Mouse (Mus musculus) MEL (cell line): ENCODE results near the gene Caskin1. TPM values are rescaled to one million over a fixed set of nuclear protein-coding genes. Genes with fewer than 3 reads are reported as not detected.

ENCODE experiments used
- DNase-seq: peaks from one replicate; pipeline ENCODE4 v3.0.0; 2011; ENCODE audit warnings: low read depth, low spot score
- H3K27ac ChIP-seq: 2 replicates; pipeline ENCODE4 v1.5.1; 2012; ENCODE audit warnings: low read depth, mild to moderate bottlenecking, control low read depth, low read length, moderate library complexity; ENCODE audit not compliant: control insufficient read depth
- H3K27me3 ChIP-seq, 2 experiments: fragments of 150-350 bp in 1 of 2; sonication (generic) in 1 of 2; 2 replicates each; pipeline ENCODE4 v1.6.1; 2012; ENCODE audit warnings: low read length in 2 of 2, mild to moderate bottlenecking in 2 of 2, improper control_type of control experiment in 1 of 2, moderate library complexity in 1 of 2; ENCODE audit not compliant: insufficient read depth in 2 of 2, control insufficient read depth in 1 of 2
- H3K36me3 ChIP-seq, 2 experiments: 2 replicates each; pipeline ENCODE4 v1.6.1; 2012 to 2014; ENCODE audit warnings: low read length in 2 of 2, improper control_type of control experiment in 1 of 2, inconsistent platforms in 1 of 2, mild to moderate bottlenecking in 1 of 2; ENCODE audit not compliant: insufficient read depth in 2 of 2, control insufficient read depth in 1 of 2
- H3K4me1 ChIP-seq, 2 experiments: fragments of 150-350 bp in 1 of 2; sonication (generic) in 1 of 2; 2 replicates each; pipeline ENCODE4 v1.6.1; 2012; ENCODE audit warnings: low read length in 2 of 2, improper control_type of control experiment in 1 of 2, mild to moderate bottlenecking in 1 of 2; ENCODE audit not compliant: insufficient read depth in 2 of 2, control insufficient read depth in 1 of 2
- H3K4me3 ChIP-seq, 2 experiments: fragments of 150-350 bp in 1 of 2; sonication (generic) in 1 of 2; 2 replicates each; pipeline ENCODE4 v1.5.1; 2012; ENCODE audit warnings: low read depth in 2 of 2, low read length in 2 of 2, mild to moderate bottlenecking in 2 of 2, moderate library complexity in 2 of 2, control low read depth in 1 of 2, improper control_type of control experiment in 1 of 2; ENCODE audit not compliant: control insufficient read depth in 1 of 2, insufficient read depth in 1 of 2
- H3K79me2 ChIP-seq: 2 replicates; pipeline ENCODE4 v1.6.1; 2012; ENCODE audit warnings: mild to moderate bottlenecking, low read length, moderate library complexity; ENCODE audit not compliant: control insufficient read depth, poor library complexity, insufficient read depth
- H3K9ac ChIP-seq: 2 replicates; pipeline ENCODE4 v1.6.1; 2012; ENCODE audit warnings: low read depth, mild to moderate bottlenecking, control low read depth, low read length, moderate library complexity; ENCODE audit not compliant: control insufficient read depth, poor library complexity, severe bottlenecking
- H3K9me3 ChIP-seq: fragments of 150-350 bp; sonication (generic); replicated peaks from 2 replicates; pipeline ENCODE4 v1.6.1; 2012; ENCODE audit warnings: mild to moderate bottlenecking, low read length, improper control_type of control experiment, moderate library complexity; ENCODE audit not compliant: insufficient read depth
- CHD1 ChIP-seq: IDR thresholded peaks from 2 replicates; pipeline ENCODE4 v1.6.1; 2012; ENCODE audit warnings: low read depth, mild to moderate bottlenecking, inconsistent platforms, low read length, improper control_type of control experiment
- E2F4 ChIP-seq: IDR thresholded peaks from 2 replicates; pipeline ENCODE4 v1.6.1; 2011; ENCODE audit warnings: low read depth, low read length, improper control_type of control experiment, borderline replicate concordance
- ELF1 ChIP-seq: IDR thresholded peaks from 2 replicates; pipeline ENCODE4 v1.6.1; 2014; ENCODE audit warnings: low read depth, mild to moderate bottlenecking, inconsistent platforms, low read length, improper control_type of control experiment, moderate library complexity
- EP300 ChIP-seq, 2 experiments: IDR thresholded peaks; 2 replicates each; pipeline ENCODE4 v1.6.1; 2011; ENCODE audit warnings: improper control_type of control experiment in 2 of 2, low read length in 2 of 2, low read depth in 1 of 2, mild to moderate bottlenecking in 1 of 2
- ETS1 ChIP-seq: IDR thresholded peaks from 2 replicates; pipeline ENCODE4 v1.6.1; 2012; ENCODE audit warnings: low read depth, mild to moderate bottlenecking, inconsistent platforms, low read length, improper control_type of control experiment, moderate library complexity
- GABPA ChIP-seq: IDR thresholded peaks from 2 replicates; pipeline ENCODE4 v1.6.1; 2012; ENCODE audit warnings: low read depth, mild to moderate bottlenecking, inconsistent platforms, low read length, improper control_type of control experiment, moderate library complexity
- GATA1 ChIP-seq: IDR thresholded peaks from 2 replicates; pipeline ENCODE4 v1.6.1; 2011; ENCODE audit warnings: low read depth, low read length, improper control_type of control experiment
- HCFC1 ChIP-seq: IDR thresholded peaks from 2 replicates; pipeline ENCODE4 v1.6.1; 2012; ENCODE audit warnings: low read depth, mild to moderate bottlenecking, inconsistent platforms, low read length, improper control_type of control experiment, moderate library complexity
- JUND ChIP-seq: IDR thresholded peaks from 2 replicates; pipeline ENCODE4 v1.6.1; 2011; ENCODE audit warnings: low read depth, mild to moderate bottlenecking, improper control_type of control experiment, low read length
- KAT2A ChIP-seq: conservative IDR thresholded peaks from 2 replicates; pipeline ENCODE4 v1.6.1; 2012; ENCODE audit warnings: low read depth, low read length, improper control_type of control experiment, inconsistent platforms
- MAFK ChIP-seq: IDR thresholded peaks from 2 replicates; pipeline ENCODE4 v1.6.1; 2011; ENCODE audit warnings: low read depth, mild to moderate bottlenecking, low read length, improper control_type of control experiment, borderline replicate concordance
- MAX ChIP-seq: IDR thresholded peaks from 2 replicates; pipeline ENCODE4 v1.6.1; 2011; ENCODE audit warnings: low read length, improper control_type of control experiment
- MXI1 ChIP-seq: IDR thresholded peaks from 2 replicates; pipeline ENCODE4 v1.6.1; 2011; ENCODE audit warnings: mild to moderate bottlenecking, low read depth, low read length, improper control_type of control experiment
- MYC ChIP-seq: IDR thresholded peaks from 2 replicates; pipeline ENCODE4 v1.6.1; 2011; ENCODE audit warnings: low read depth, mild to moderate bottlenecking, low read length, improper control_type of control experiment, moderate library complexity
- POLR2A ChIP-seq, 2 experiments: IDR thresholded peaks; 2 replicates each; pipeline ENCODE4 v1.6.1; 2011 to 2012; ENCODE audit warnings: low read length in 2 of 2, mild to moderate bottlenecking in 2 of 2, control low read depth in 1 of 2, improper control_type of control experiment in 1 of 2, low read depth in 1 of 2, moderate library complexity in 1 of 2; ENCODE audit not compliant: control insufficient read depth in 1 of 2, insufficient read depth in 1 of 2, poor library complexity in 1 of 2
- SMC3 ChIP-seq: IDR thresholded peaks from 2 replicates; pipeline ENCODE4 v1.6.1; 2011; ENCODE audit warnings: low read depth, low read length, improper control_type of control experiment
- TBP ChIP-seq: IDR thresholded peaks from 2 replicates; pipeline ENCODE4 v1.8.0; 2011; ENCODE audit warnings: low read depth, low read length, improper control_type of control experiment
- USF1 ChIP-seq: IDR thresholded peaks from 2 replicates; pipeline ENCODE4 v1.6.1; 2014; ENCODE audit warnings: low read depth, mild to moderate bottlenecking, inconsistent platforms, low read length, improper control_type of control experiment, moderate library complexity
- ZC3H11A ChIP-seq: IDR thresholded peaks from 2 replicates; pipeline ENCODE4 v1.6.1; 2012; ENCODE audit warnings: low read depth, mild to moderate bottlenecking, inconsistent platforms, low read length, improper control_type of control experiment
- ZKSCAN1 ChIP-seq: IDR thresholded peaks from 2 replicates; pipeline ENCODE4 v1.6.1; 2012; ENCODE audit warnings: low read depth, mild to moderate bottlenecking, inconsistent platforms, low read length, improper control_type of control experiment, moderate library complexity
- ZMIZ1 ChIP-seq: IDR thresholded peaks from 2 replicates; pipeline ENCODE4 v1.6.1; 2012; ENCODE audit warnings: low read depth, mild to moderate bottlenecking, inconsistent platforms, low read length, improper control_type of control experiment, moderate library complexity
- polyA plus RNA-seq, 2 experiments: library from polyadenylated mRNA; stranded (reverse) in 1 of 2; unstranded in 1 of 2; fragments of >175 nt in 1 of 2; fragments of >200 nt in 1 of 2; gene quantifications; 2 replicates each; pipeline versions ENCODE4 v1.2.1 to v1.2.4; 2012; ENCODE audit warnings: low replicate concordance in 2 of 2, low read depth in 1 of 2; ENCODE audit not compliant: insufficient read length in 2 of 2, insufficient read depth in 1 of 2, missing spikeins in 1 of 2
- total RNA-seq: library from RNA; depleted of rRNA; stranded (reverse); fragments of 300-350 nt; gene quantifications from 2 replicates; pipeline ENCODE4 v1.2.3, GENCODE M21; 2012

Caskin1 gene
- total and polyA plus RNA-seq, 3 experiments, result 0.04 to 0.38 TPM; not detected in 1

DNA sequence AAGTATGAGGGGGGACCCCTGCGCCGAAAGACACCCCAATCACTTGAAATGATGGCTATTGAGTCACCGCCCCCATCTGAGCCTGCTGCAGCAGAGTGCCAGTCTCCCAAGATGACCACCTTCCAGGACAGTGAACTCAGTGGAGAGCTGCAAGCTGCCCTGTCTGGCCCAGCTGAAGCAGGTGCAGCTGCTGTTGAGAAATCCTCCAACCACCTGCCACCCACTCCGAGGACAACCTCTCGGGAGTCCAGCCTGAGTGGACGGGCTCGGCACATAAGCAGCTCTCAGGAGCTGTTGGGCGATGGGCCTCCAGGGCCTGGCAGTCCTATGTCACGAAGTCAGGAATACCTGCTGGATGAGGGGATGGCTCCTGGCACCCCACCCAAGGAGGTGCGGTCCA is 15.7 kb downstream of the Caskin1 start:
- H3K36me3 ChIP-seq, result no peaks in the 10 kb centered on the region
- no peak for DNase-seq
- no peak overlapping the region for H3K27ac ChIP-seq
- no peak overlapping the region for H3K9ac ChIP-seq
- no peaks in the 10 kb centered on the region for H3K79me2 ChIP-seq
- no peaks in the 10 kb centered on the region for H3K9me3 ChIP-seq
- no peaks in the 10 kb centered on the region for H3K27me3 ChIP-seq
- H3K4me3 ChIP-seq, result no peak overlapping the region
- no peaks in the 10 kb centered on the region for H3K4me1 ChIP-seq
- TF ChIP-seq GABPA (no peak), ETS1 (no peak), E2F4 (no peak), ZC3H11A (no peak), ZKSCAN1 (no peak), ZMIZ1 (no peak), GATA1 (no peak), MYC (no peak), SMC3 (no peak), TBP (no peak), MAFK (no peak), POLR2A (IDR thresholded peaks at IDR 0.05; ENCODE audit: control insufficient read depth in 1 of 2, insufficient read depth in 1 of 2, low read depth in 1 of 2, low read length in 2 of 2, poor library complexity in 1 of 2) (no peak), MAX (no peak), USF1 (no peak), MXI1 (no peak), CHD1 (no peak), JUND (no peak), KAT2A (no peak), HCFC1 (no peak), ELF1 (no peak)

DNA sequence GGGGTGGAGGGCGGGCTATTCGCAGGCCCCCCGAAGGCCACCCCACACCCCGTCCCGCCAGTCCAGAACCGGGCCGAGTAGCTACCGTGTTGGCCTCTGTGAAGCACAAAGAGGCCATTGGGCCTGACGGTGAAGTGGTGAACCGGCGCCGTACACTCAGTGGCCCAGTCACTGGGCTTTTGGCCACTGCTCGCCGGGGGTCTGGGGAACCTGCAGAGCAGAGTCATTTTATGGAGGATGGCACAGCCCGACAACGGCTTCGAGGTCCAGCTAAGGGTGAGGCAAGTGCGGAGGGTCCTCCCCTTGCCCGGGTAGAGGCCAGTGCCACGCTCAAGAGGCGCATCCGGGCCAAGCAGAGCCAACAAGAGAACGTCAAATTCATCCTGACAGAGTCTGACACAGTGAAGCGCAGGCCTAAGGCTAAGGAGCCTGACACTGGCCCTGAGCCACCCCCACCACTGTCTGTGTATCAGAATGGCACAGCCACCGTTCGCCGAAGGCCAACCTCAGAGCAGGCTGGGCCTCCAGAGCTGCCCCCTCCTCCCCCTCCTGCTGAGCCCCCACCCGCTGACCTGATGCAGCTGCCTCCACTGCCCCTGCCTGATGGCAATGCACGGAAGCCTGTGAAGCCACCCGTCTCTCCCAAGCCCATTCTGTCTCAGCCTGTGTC is 17.0 kb downstream of the Caskin1 start:
- no peaks in the 10 kb centered on the region for H3K79me2 ChIP-seq
- H3K4me3 ChIP-seq, result no peak overlapping the region
- H3K36me3 ChIP-seq, result no peaks in the 10 kb centered on the region; a peak in 1 of 4 replicates
- TF ChIP-seq POLR2A (IDR thresholded peaks at IDR 0.05; ENCODE audit: control insufficient read depth in 1 of 2, insufficient read depth in 1 of 2, low read depth in 1 of 2, low read length in 2 of 2, poor library complexity in 1 of 2) (no peak), EP300 (IDR thresholded peaks at IDR 0.05; ENCODE audit: low read depth in 1 of 2, low read length in 2 of 2) (no peak), GATA1 (no peak)
- H3K9me3 ChIP-seq, result no peaks in the 10 kb centered on the region
- no peak overlapping the region for H3K9ac ChIP-seq
- no peak for DNase-seq
- no peak overlapping the region for H3K27ac ChIP-seq
- no peaks in the 10 kb centered on the region for H3K27me3 ChIP-seq
- H3K4me1 ChIP-seq, result no peaks in the 10 kb centered on the region
